Mouse (Mus musculus) forebrain, embryonic 16.5 days (tissue): ENCODE data around the gene Dusp5. TPM values are rescaled to one million over a fixed set of nuclear protein-coding genes. Genes with fewer than 3 reads are reported as not detected.

Source experiments
- ATAC-seq: fragments of 200-750 bp; cut with Nextera tagmentation; 2 replicates; pipeline ENCODE4 v1.8.0; 2017; ENCODE audit warnings: mild to moderate bottlenecking, moderate library complexity
- H3K27ac ChIP-seq: fragments of 300-500 bp; sonication (generic); 2 replicates; pipeline ENCODE4 v1.5.1; 2014; ENCODE audit warnings: low read length, control low read depth
- H3K27me3 ChIP-seq: fragments of 300-500 bp; sonication (generic); replicated peaks from 2 replicates; pipeline ENCODE4 v1.6.1; 2014; ENCODE audit warnings: low read length; ENCODE audit not compliant: control insufficient read depth, insufficient read depth
- H3K36me3 ChIP-seq: fragments of 300-500 bp; sonication (generic); 2 replicates; pipeline ENCODE4 v1.6.1; 2014; ENCODE audit not compliant: control insufficient read depth, insufficient read depth
- H3K4me1 ChIP-seq: fragments of 300-500 bp; sonication (generic); replicated peaks from 2 replicates; pipeline ENCODE4 v1.6.1; 2014; ENCODE audit warnings: low read length; ENCODE audit not compliant: control insufficient read depth, insufficient read depth
- H3K4me2 ChIP-seq: fragments of 300-500 bp; sonication (generic); 2 replicates; pipeline ENCODE4 v1.6.1; 2014; ENCODE audit warnings: mild to moderate bottlenecking, low read length, control low read depth
- H3K4me3 ChIP-seq: fragments of 300-500 bp; sonication (generic); replicated peaks from 2 replicates; pipeline ENCODE4 v1.5.1; 2014; ENCODE audit warnings: mild to moderate bottlenecking, low read length, control low read depth
- H3K9ac ChIP-seq: fragments of 300-500 bp; sonication (generic); replicated peaks from 2 replicates; pipeline ENCODE4 v1.6.1; 2014; ENCODE audit warnings: low read depth, low read length, control low read depth
- H3K9me3 ChIP-seq: fragments of 300-500 bp; sonication (generic); 2 replicates; pipeline ENCODE4 v1.6.1; 2016; ENCODE audit warnings: low read length; ENCODE audit not compliant: control insufficient read depth
- WGBS: fragments of 180-500 bp; shearing (Covaris S2); extraction: QIAGEN DNeasy Blood & Tissue Kit; methylation state at CpG from one replicate; pipeline ENCODE4 v1.1.7; 2014; 5-methylcytosine and 5-hydroxymethylcytosine counted together
- polyA plus RNA-seq: library from polyadenylated mRNA; unstranded; fragments of >200 nt; fragmentation: Nextera tagmentation; extraction: Ambion mirVana; gene quantifications from 2 replicates; pipeline ENCODE4 v1.2.1, GENCODE M21; 2015

Gene Dusp5
- polyA plus RNA-seq, 1 experiment from 2014 or later = 3.9 TPM

DNA sequence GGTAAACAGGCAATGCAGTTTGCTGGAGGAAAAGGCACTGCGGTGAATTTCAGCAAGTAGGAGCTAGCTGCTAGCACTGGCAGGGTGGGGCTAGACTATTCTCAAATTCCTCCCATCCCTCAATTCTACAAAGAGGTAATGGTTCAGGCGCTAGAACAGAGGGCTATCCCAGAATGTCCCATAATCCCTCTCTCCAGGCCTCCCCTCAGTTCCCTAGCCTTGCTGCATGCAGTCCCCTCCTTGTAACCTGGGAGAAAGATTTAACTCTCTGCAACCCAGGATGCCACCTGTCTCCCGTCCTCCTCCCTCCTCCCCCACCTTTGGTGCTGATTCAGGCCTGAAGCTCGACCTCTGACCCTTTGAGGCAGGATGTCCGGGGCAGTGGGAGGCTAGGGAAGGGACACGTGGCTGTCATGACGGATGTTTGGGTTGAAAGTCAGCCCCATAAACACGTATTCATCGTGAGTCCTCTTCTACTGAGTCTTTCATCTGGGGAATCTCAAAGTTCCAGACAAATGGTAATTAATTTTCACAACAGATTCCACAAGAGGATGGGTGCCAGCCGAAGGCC is 23.4 kb downstream of the Dusp5 start:
- H3K36me3 ChIP-seq = no peaks in the 10 kb centered on the region
- no peak for ATAC-seq
- WGBS = 42% methylated on average over 10 of the region's 10 CpGs
- H3K4me3 ChIP-seq = no peak overlapping the region
- no peak overlapping the region for H3K27ac ChIP-seq
- H3K4me1 ChIP-seq = 0 out of 2 replicates have a peak, but pooled peaks cover 2% of the 10 kb centered on the region
- H3K9me3 ChIP-seq = no peaks in the 10 kb centered on the region
- no peaks in the 10 kb centered on the region for H3K27me3 ChIP-seq
- no peak overlapping the region for H3K9ac ChIP-seq
- H3K4me2 ChIP-seq = no peak overlapping the region

GRCm38 (mm10) chr19:53552795-53553194 is 23.9 kb downstream of the Dusp5 start:
- Histone ChIP-seq H3K4me2 (no peak overlapping the region), H3K36me3 (no peaks in the 10 kb centered on the region), H3K27ac (no peak overlapping the region), H3K4me3 (no peak overlapping the region), H3K9me3 (no peaks in the 10 kb centered on the region), H3K27me3 (no peaks in the 10 kb centered on the region), H3K9ac (no peak overlapping the region), H3K4me1 (0 out of 2 replicates have a peak, but pooled peaks cover 3% of the 10 kb centered on the region)
- 65% methylated on average over 6 of the region's 6 CpGs for WGBS
- no peak for ATAC-seq

DNA sequence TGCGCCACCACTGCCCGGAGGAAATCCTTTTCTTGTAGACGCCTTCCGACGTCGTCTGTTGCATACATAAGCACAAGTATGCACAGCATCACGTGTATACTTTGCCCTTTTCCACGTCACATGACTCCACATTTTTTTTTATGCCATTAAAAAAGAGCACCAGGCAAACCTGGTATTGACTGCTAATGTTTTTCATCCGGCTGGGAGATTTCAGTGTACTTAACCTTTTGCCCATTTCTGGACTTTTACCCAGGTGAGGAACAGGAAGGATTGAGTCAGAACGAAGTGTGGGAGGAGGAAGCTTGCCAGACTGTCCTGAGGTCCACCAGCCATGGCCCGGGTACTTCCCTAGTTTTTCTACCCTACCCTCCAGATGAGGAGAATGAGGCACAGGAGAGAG is 25.5 kb downstream of the Dusp5 start:
- Histone ChIP-seq H3K36me3 (no peaks in the 10 kb centered on the region), H3K9ac (no peak overlapping the region), H3K4me1 (0 out of 2 replicates have a peak, but pooled peaks cover 3% of the 10 kb centered on the region), H3K4me3 (no peak overlapping the region), H3K4me2 (no peak overlapping the region), H3K27ac (no peak overlapping the region), H3K27me3 (no peaks in the 10 kb centered on the region), H3K9me3 (no peaks in the 10 kb centered on the region)
- WGBS = 89% methylated on average over 11 of the region's 11 CpGs
- no peak for ATAC-seq

DNA sequence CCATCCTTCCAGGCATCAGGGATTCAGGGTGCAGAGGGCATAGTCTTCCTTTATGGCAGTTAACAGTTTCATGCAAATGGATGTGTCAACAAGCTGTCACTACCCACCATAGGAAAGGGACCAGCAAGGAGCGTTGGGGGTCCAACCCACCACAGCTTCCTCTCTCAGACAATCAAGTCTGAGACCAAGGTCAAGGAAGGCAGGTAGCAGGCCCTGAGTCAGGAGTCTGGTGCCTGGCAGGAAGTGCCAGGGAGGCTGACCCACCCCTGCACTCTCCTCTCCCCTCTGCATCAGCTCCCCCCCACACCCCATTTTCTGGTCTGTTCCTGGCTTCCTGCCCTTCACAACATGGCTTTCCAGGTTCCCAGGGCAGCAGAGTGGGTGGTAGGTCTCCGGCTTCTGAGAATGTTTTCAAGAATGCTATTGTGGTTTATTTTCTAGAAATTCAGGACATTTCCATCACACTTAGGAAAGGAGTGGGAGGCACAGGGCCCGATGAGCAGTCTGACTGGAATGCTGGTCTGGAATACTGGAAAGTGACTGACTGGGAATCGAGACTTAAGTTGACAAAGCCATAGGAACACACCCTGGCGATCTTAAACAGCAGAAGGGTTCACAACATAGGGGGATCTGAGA is 26.2 kb downstream of the Dusp5 start:
- H3K36me3 ChIP-seq = no peaks in the 10 kb centered on the region
- no peak overlapping the region for H3K9ac ChIP-seq
- no peak overlapping the region for H3K27ac ChIP-seq
- H3K27me3 ChIP-seq = no peaks in the 10 kb centered on the region
- H3K9me3 ChIP-seq = no peaks in the 10 kb centered on the region
- 0 out of 2 replicates have a peak, but pooled peaks cover 3% of the 10 kb centered on the region for H3K4me1 ChIP-seq
- no peak overlapping the region for H3K4me3 ChIP-seq
- WGBS = 77% methylated on average over 5 of the region's 5 CpGs
- ATAC-seq = no peak
- H3K4me2 ChIP-seq = no peak overlapping the region

- Histone ChIP-seq H3K9me3 (no peaks in the 10 kb centered on the region), H3K4me3 (no peak overlapping the region), H3K27ac (no peak overlapping the region), H3K36me3 (no peaks in the 10 kb centered on the region), H3K9ac (no peak overlapping the region), H3K4me1 (0 out of 2 replicates have a peak, but pooled peaks cover 3% of the 10 kb centered on the region), H3K27me3 (no peaks in the 10 kb centered on the region), H3K4me2 (no peak overlapping the region)
- WGBS = 37% methylated on average over 6 of the region's 6 CpGs
- ATAC-seq = no peak
Measured at GRCm38 (mm10) chr19:53556841-53557240, 27.9 kb downstream of the Dusp5 start.

DNA sequence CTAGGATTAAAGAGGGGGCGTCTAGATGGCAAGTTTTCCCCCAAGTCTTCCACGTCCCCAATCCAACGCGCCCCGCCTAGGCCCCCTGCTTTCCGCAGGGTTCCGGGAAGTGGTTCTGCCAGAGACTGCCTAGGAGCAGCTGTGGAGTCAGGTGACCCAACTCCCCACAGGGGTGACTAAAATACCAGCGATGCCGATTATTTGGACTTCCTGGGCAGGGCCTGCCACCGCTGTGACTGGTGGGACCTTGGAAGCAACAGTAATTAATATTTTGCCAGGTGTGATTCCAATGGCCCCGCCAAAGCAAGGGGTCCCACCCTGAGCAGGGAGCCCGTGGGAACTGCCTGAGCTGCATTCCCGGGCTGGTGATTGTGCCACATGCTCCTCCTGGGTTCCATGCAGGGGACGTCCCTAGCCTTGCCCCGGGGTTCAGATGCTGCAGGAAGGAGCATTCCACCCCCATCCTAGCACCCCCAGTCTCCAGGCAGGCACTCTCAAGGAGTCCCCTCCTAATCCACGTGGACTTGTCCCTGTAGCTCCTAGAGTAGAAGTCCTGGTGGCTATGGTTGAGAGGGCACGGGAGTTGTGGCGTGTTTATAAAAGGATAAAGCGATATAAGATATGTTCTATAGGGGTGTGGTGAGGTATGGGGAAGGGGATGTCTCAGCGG is 28.5 kb downstream of the Dusp5 start:
- Histone ChIP-seq H3K4me2 (no peak overlapping the region), H3K9me3 (no peaks in the 10 kb centered on the region), H3K27ac (no peak overlapping the region), H3K4me1 (0 out of 2 replicates have a peak, but pooled peaks cover 3% of the 10 kb centered on the region), H3K27me3 (no peaks in the 10 kb centered on the region), H3K9ac (no peak overlapping the region), H3K36me3 (no peaks in the 10 kb centered on the region), H3K4me3 (no peak overlapping the region)
- ATAC-seq = no peak
- 44% methylated on average over 20 of the region's 20 CpGs for WGBS

DNA sequence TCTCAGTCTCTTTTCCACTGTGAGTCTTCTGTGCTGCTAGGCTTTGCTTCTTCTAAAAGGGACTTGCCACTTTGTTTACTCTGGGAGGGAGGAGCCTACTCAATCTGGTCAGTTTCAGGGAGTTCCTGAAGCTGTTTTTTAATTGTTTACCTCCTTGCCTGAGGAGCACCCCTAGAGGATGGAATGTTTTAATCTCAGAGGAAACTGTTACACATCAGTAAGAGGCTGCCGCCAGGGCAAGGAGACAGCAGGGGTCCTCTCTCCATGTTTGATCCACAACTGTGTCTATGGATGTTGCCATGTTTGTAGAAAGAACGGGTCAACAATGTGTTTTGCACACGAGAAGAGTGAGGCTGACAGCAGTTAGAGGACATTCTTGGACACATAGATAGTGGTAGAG is 31.5 kb downstream of the Dusp5 start:
- 84% methylated on average over 3 of the region's 3 CpGs for WGBS

GRCm38 (mm10) chr19:53564174-53564573 is 35.3 kb downstream of the Dusp5 start:
- no peak overlapping the region for H3K4me2 ChIP-seq
- no peak overlapping the region for H3K9ac ChIP-seq
- 64% methylated on average over 4 of the region's 4 CpGs for WGBS
- no peaks in the 10 kb centered on the region for H3K36me3 ChIP-seq
- H3K9me3 ChIP-seq = no peaks in the 10 kb centered on the region
- no peak overlapping the region for H3K4me3 ChIP-seq
- H3K27ac ChIP-seq = no peak overlapping the region
- H3K27me3 ChIP-seq = no peaks in the 10 kb centered on the region
- H3K4me1 ChIP-seq = peaks cover 2% of the 10 kb centered on the region; the same call in 1 of the 2 replicates
- no peak for ATAC-seq

More for the DNA sequence above, 31.5 kb downstream of the Dusp5 start:
- H3K9ac ChIP-seq = no peak overlapping the region
- H3K4me2 ChIP-seq = no peak overlapping the region
- H3K36me3 ChIP-seq = no peaks in the 10 kb centered on the region
- H3K27ac ChIP-seq = no peak overlapping the region
- 0 out of 2 replicates have a peak, but pooled peaks cover 3% of the 10 kb centered on the region for H3K4me1 ChIP-seq
- no peaks in the 10 kb centered on the region for H3K9me3 ChIP-seq
- no peaks in the 10 kb centered on the region for H3K27me3 ChIP-seq
- ATAC-seq = no peak
- H3K4me3 ChIP-seq = no peak overlapping the region

DNA sequence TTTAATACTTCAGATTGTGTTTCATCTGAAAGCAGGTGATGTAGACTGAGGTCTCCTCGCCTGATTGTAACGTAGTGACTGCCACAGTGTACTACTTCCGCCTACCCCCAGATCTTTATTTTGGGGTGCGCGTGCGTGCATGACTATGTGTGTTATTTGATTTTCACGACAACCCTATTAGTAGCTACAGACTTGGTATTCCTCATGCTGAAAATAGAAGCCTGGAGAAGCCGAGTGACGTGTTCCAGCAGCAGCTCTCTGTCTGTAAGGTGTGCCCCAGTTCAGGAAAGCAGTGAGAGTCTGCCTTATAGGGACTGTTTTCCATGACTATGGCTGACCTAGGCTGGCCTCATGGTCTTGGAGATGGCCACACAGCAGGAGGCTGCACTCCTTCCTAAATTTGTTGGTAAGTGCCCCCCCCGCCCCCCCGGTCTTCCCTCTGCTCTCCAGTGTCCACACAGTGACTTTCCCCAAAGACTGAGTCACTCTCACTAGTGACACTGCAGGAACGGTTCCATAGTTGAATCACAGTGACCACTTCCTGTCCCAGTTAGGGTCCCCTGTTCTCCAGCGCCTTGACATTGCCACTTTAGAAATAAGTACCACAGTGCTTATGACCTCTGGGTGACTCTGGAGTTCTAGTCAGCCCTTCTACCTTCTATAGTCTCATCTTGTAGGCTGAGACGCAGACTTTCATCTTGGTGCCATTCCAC is 36.8 kb downstream of the Dusp5 start:
- 94% methylated on average over 14 of the region's 14 CpGs for WGBS
- no peak for ATAC-seq

More for the DNA sequence above, 36.8 kb downstream of the Dusp5 start:
- Histone ChIP-seq H3K4me3 (no peak overlapping the region), H3K27ac (no peak overlapping the region), H3K4me2 (no peak overlapping the region), H3K9ac (no peak overlapping the region), H3K27me3 (no peaks in the 10 kb centered on the region), H3K9me3 (no peaks in the 10 kb centered on the region), H3K36me3 (no peaks in the 10 kb centered on the region), H3K4me1 (peaks cover 2% of the 10 kb centered on the region; the same call in 1 of the 2 replicates)
